Mouse (Mus musculus) adrenal gland (tissue): ENCODE results near the gene Aasdh.

Experiments
- intact Hi-C: fragments of 180-260 bp; cut with DNase I; formaldehyde crosslinking; loops from one replicate; pipeline ENCODE4 v1.15.1; 2025

The Aasdh gene

GRCm38 (mm10) chr5:76844618-76845186, 60.6 kb downstream of the Aasdh start:
- intact Hi-C loops, result loop anchor here (5.0 kb wide), 1 partner anchor 77 kb away; no protein-coding TSS in a partner anchor

GRCm38 (mm10) chr5:76843851-76844419, 61.4 kb downstream of the Aasdh start:
- intact Hi-C loops, result loop anchor here (5.0 kb wide), 1 partner anchor 77 kb away; no protein-coding TSS in a partner anchor

- intact Hi-C loops, result loop anchor here (5.0 kb wide), 1 partner anchor 76 kb away; no protein-coding TSS in a partner anchor
These were observed 61.9 kb downstream of the Aasdh start for GRCm38 (mm10) chr5:76843448-76843847.

- intact Hi-C loops, result loop anchor here (5.0 kb wide), 1 partner anchor 75 kb away; no protein-coding TSS in a partner anchor
These were observed 63.5 kb downstream of the Aasdh start for GRCm38 (mm10) chr5:76841859-76842258.

GRCm38 (mm10) chr5:76839786-76840185, 65.5 kb downstream of the Aasdh start:
- intact Hi-C loops, result loop anchor here (5.0 kb wide), 1 partner anchor 72 kb away; no protein-coding TSS in a partner anchor

- intact Hi-C loops, result no loop called here
These were observed 68.3 kb downstream of the Aasdh start for GRCm38 (mm10) chr5:76837018-76837417.

- intact Hi-C loops, result no loop called here
These were observed 72.6 kb downstream of the Aasdh start for GRCm38 (mm10) chr5:76832529-76833210.

GRCm38 (mm10) chr5:76828527-76829240, 76.6 kb downstream of the Aasdh start:
- intact Hi-C loops, result no loop called here
